Mouse (Mus musculus) hindbrain, embryonic 16.5 days (tissue): ENCODE measurements around the gene Esyt1. TPM values are rescaled to one million over a fixed set of nuclear protein-coding genes. Genes with fewer than 3 reads are reported as not detected.
"Not testable (repeated sequence)": the region's sequence is repeated elsewhere in the genome, so short reads cannot be mapped to it uniquely, and the experiment has no call there.

Experiments
- ATAC-seq: fragments of 200-750 bp; cut with Nextera tagmentation; 2 replicates; pipeline ENCODE4 v1.8.0; 2017; ENCODE audit warnings: moderate TSS enrichment, moderate library complexity
- H3K27ac ChIP-seq: fragments of 300-500 bp; sonication (generic); 2 replicates; pipeline ENCODE4 v1.5.1; 2014; ENCODE audit warnings: low read depth, mild to moderate bottlenecking, control low read depth, low read length, moderate library complexity
- H3K27me3 ChIP-seq: fragments of 300-500 bp; sonication (generic); replicated peaks from 2 replicates; pipeline ENCODE4 v1.6.1; 2014; ENCODE audit warnings: low read length; ENCODE audit not compliant: control insufficient read depth, insufficient read depth
- H3K36me3 ChIP-seq: fragments of 300-500 bp; sonication (generic); 2 replicates; pipeline ENCODE4 v1.6.1; 2014; ENCODE audit warnings: mild to moderate bottlenecking, low read length, moderate library complexity, mixed read lengths; ENCODE audit not compliant: control insufficient read depth, insufficient read depth
- H3K4me1 ChIP-seq: fragments of 300-500 bp; sonication (generic); 2 replicates; pipeline ENCODE4 v1.6.1; 2014; ENCODE audit warnings: low read depth, low read length; ENCODE audit not compliant: control insufficient read depth, insufficient read depth
- H3K4me2 ChIP-seq: fragments of 300-500 bp; sonication (generic); 2 replicates; pipeline ENCODE4 v1.6.1; 2014; ENCODE audit warnings: mild to moderate bottlenecking, low read length, control low read depth, moderate library complexity
- H3K4me3 ChIP-seq: fragments of 300-500 bp; sonication (generic); 2 replicates; pipeline ENCODE4 v1.5.1; 2014; ENCODE audit warnings: mild to moderate bottlenecking, low read length, control low read depth, moderate library complexity
- H3K9ac ChIP-seq: fragments of 300-500 bp; sonication (generic); 2 replicates; pipeline ENCODE4 v1.6.1; 2014; ENCODE audit warnings: low read depth, mild to moderate bottlenecking, control low read depth, low read length, moderate library complexity
- H3K9me3 ChIP-seq: fragments of 300-500 bp; sonication (generic); 2 replicates; pipeline ENCODE4 v1.6.1; 2014; ENCODE audit warnings: mild to moderate bottlenecking, low read length, moderate library complexity; ENCODE audit not compliant: control insufficient read depth
- WGBS: fragments of 180-500 bp; shearing (Covaris S2); extraction: QIAGEN DNeasy Blood & Tissue Kit; methylation state at CpG from one replicate; pipeline ENCODE4 v1.1.7; 2014; 5-methylcytosine and 5-hydroxymethylcytosine counted together
- polyA plus RNA-seq: library from polyadenylated mRNA; unstranded; fragments of >200 nt; fragmentation: Nextera tagmentation; extraction: Ambion mirVana; gene quantifications from 2 replicates; pipeline ENCODE4 v1.2.1, GENCODE M21; 2015

Gene Esyt1
- polyA plus RNA-seq, 1 experiment from 2014 or later: 13.5 TPM

DNA sequence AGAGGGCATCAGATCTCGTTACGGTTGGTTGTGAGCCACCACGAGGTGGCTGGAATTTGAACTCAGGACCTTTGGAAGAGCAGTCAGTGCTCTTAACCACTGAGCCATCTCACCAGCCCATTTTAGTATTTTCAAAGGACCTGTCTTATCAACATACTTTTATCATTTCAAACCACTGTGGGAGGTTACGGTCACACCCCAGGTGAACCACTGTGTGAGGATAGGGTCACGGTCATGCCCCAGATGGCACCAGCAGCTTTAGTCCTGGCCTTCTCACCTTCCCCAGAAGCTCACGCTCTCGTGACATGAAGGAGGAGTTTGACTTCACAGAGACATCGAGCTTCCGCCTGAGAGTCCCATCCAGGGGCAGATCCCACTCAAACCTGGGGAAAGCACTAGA, 14.5 kb downstream of the Esyt1 start:
- WGBS: 91% methylated on average over 9 of the region's 9 CpGs
- ATAC-seq: no peak
- Histone ChIP-seq H3K9ac (no peak overlapping the region), H3K4me3 (no peak overlapping the region), H3K4me1 (no peaks in the 10 kb centered on the region), H3K9me3 (no peaks in the 10 kb centered on the region), H3K4me2 (no peak overlapping the region), H3K36me3 (peaks cover 9% of the 10 kb centered on the region; the same call in 1 of the 2 replicates), H3K27ac (no peak overlapping the region), H3K27me3 (no peaks in the 10 kb centered on the region; the same call in 1 of the 2 replicates)

DNA sequence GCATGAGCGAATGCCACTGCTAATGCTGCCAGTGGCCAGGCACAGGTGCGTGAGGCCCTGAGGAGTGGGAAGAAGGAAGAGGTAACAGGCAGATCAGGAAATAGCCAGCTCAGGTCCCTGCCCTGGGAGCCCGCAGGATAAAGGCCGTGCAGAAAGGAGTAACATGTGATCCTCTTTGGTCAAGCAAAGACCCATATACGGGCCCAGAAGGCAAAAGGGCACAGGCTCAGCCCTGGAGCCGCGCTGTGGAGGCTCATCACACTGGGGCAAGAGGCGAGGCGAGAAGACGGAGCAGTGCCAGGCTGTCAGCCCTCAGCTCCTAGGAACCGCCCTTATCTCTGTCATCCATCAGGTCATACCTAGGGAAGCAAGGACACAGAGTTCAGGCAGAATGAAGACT, 15.4 kb downstream of the Esyt1 start:
- Histone ChIP-seq H3K4me3 (no peak overlapping the region), H3K9ac (no peak overlapping the region), H3K4me2 (no peak overlapping the region), H3K36me3 (peaks cover 9% of the 10 kb centered on the region; the same call in 1 of the 2 replicates), H3K9me3 (no peaks in the 10 kb centered on the region), H3K4me1 (no peaks in the 10 kb centered on the region), H3K27ac (no peak overlapping the region), H3K27me3 (no peaks in the 10 kb centered on the region)
- no peak for ATAC-seq
- WGBS: 90% methylated on average over 11 of the region's 11 CpGs

DNA sequence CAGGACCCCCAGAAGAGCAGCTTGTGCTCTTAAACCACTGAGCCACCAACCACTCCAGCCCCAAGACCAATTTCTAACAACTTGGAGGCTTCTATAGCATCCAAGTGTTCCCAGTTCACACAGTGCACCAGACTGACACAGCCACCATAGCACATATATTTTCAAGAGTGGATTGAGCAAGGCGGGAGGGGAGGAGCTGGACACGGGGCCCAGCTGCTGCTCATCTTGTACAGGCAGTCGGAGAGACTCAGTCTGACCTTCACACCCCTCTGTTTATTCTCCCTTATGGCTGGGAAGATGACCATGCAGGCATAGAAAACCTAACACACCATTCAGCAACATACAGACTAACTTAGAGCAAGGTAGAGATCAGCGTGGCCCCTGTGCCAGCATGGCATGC, 15.8 kb downstream of the Esyt1 start:
- peaks cover 9% of the 10 kb centered on the region; the same call in 1 of the 2 replicates for H3K36me3 ChIP-seq
- H3K4me1 ChIP-seq: no peaks in the 10 kb centered on the region
- H3K27me3 ChIP-seq: no peaks in the 10 kb centered on the region
- ATAC-seq: no peak
- H3K4me2 ChIP-seq: no peak overlapping the region
- WGBS: 84% methylated on average over 4 of the region's 4 CpGs
- no peak overlapping the region for H3K9ac ChIP-seq
- H3K27ac ChIP-seq: no peak overlapping the region
- H3K4me3 ChIP-seq: no peak overlapping the region
- H3K9me3 ChIP-seq: no peaks in the 10 kb centered on the region

DNA sequence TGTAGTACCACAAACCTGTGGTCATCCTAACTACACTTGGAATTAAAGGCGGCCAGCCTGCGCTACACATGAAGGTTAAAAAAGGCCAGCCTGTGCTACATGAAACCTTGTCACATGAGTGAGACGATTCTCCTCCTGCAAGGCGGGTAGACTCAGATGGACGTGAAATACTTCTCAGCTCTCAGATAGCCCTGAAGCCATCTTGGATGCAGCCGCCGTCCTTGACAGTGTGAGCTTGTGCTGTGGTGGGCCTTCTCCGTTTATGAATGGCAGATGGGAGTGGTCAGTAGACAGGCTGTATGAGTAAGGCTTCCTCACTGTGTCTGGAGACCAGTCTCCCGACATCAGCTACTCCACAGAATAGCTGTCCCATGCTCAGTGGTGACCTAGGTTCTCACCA, 16.5 kb downstream of the Esyt1 start:
- Histone ChIP-seq H3K36me3 (peaks cover 9% of the 10 kb centered on the region; the same call in 1 of the 2 replicates), H3K27ac (no peak overlapping the region), H3K9ac (no peak overlapping the region), H3K27me3 (no peaks in the 10 kb centered on the region), H3K4me3 (no peak overlapping the region), H3K9me3 (no peaks in the 10 kb centered on the region), H3K4me2 (no peak overlapping the region), H3K4me1 (no peaks in the 10 kb centered on the region)
- ATAC-seq: no peak
- WGBS: 86% methylated on average over 9 of the region's 9 CpGs

DNA sequence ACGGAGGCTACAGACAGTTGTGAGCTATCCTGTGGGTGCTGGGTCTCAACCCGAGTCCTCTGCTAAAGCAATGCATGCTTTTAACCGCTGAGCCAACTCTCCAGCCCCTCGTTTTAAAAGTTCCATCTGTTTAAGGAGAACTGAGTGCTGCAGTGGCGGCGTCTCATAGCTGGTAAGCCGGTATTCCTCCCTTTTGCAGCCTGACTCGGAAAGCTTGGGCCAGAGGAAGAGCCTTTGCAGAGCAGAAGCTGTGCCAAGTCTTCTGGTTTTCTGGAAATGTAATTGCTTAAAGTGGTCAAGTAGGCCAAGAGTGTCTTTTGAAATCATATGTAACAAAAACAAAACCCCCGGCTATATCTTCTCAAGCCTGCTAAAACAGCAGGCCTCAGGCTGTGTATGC, 17.4 kb downstream of the Esyt1 start:
- Histone ChIP-seq H3K27me3 (no peaks in the 10 kb centered on the region), H3K27ac (no peak overlapping the region), H3K9me3 (no peaks in the 10 kb centered on the region), H3K4me2 (no peak overlapping the region), H3K9ac (no peak overlapping the region), H3K36me3 (peaks cover 9% of the 10 kb centered on the region; the same call in 1 of the 2 replicates), H3K4me3 (no peak overlapping the region), H3K4me1 (no peaks in the 10 kb centered on the region)
- no peak for ATAC-seq
- 82% methylated on average over 9 of the region's 9 CpGs for WGBS

DNA sequence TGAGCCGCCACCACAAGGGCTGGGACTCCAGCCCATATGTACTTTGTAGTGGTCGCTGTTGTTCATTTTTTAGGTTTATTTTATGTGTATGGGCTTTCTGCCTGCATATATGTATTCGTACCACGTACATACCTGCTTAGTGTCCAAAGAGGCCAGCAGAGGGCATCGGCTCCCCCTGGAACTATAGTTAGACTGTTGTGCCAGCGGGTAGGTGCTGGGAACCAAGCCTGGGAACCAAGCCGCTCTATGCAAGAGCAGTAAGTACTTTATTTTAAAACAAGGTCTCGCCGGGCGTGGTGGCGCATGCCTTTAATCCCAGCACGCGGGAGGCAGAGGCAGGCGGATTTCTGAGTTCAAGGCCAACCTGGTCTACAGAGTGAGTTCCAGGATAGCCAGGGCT, 19.7 kb downstream of the Esyt1 start:
- H3K4me3 ChIP-seq: no peak overlapping the region
- H3K36me3 ChIP-seq: peaks cover 6% of the 10 kb centered on the region; the same call in 1 of the 2 replicates
- no peak overlapping the region for H3K27ac ChIP-seq
- no peaks in the 10 kb centered on the region for H3K9me3 ChIP-seq
- H3K4me1 ChIP-seq: no peaks in the 10 kb centered on the region
- no peak overlapping the region for H3K4me2 ChIP-seq
- no peaks in the 10 kb centered on the region for H3K27me3 ChIP-seq
- 95% methylated on average over 14 of the region's 14 CpGs for WGBS
- H3K9ac ChIP-seq: no peak overlapping the region
- ATAC-seq: no peak

DNA sequence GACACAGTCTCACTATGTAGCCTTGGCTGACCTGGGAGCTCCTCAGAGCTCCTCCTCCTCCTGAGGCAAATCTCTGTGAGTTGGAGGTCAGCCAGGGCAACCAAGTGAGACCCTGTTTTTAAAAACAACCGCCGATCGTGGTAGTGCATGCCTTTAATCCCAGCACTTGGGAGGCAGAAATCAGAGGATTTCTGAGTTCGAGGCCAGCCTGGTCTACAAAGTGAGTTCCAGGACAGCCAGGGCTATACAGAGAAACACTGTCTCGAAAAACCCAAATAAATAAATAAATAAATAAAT, 20.4 kb downstream of the Esyt1 start:
- not testable (repeated sequence) for H3K4me2 ChIP-seq, H3K9me3 ChIP-seq, ATAC-seq, H3K4me3 ChIP-seq, H3K27me3 ChIP-seq, H3K27ac ChIP-seq, H3K9ac ChIP-seq, H3K36me3 ChIP-seq, H3K4me1 ChIP-seq
- WGBS: 90% methylated on average over 5 of the region's 5 CpGs

DNA sequence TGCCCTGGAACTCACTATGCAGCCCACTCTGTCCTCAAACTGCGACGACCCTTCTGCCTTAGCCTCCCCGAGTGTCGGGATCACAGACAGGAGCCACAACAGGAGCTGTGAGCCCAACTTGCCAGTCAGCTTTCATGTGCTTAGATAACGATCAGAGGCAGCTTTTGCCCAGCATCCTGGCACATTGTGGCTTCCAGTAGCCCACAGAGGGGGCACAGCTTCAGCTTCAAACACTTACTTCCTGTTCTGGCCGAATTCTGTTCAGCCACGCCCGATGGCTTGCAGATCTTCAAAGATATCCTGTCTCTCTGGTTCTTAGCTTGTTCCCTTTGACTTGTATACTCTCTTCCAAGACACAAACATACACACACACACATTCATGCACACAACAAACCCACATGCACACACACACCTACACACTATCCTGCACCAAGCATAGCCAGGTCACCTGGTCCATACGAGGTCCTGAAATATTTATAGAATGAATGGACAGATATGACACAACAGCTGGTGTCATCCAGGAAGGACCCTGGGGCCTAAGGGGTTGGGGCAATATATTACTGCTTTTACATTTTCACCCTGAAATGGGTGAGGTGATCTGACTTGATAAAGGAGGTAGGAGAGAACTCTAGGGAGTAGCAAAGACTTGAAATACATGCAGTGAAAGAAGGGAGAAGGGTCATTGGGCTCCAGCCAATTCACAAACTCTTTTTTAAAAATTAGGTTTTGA, 20.9 kb downstream of the Esyt1 start:
- no peak overlapping the region for H3K27ac ChIP-seq
- H3K4me2 ChIP-seq: no peak overlapping the region
- H3K36me3 ChIP-seq: 0 out of 2 replicates have a peak, but pooled peaks cover 3% of the 10 kb centered on the region
- no peak overlapping the region for H3K4me3 ChIP-seq
- H3K27me3 ChIP-seq: no peaks in the 10 kb centered on the region
- ATAC-seq: no peak
- no peak overlapping the region for H3K9ac ChIP-seq
- no peaks in the 10 kb centered on the region for H3K4me1 ChIP-seq
- WGBS: 85% methylated on average over 9 of the region's 9 CpGs
- no peaks in the 10 kb centered on the region for H3K9me3 ChIP-seq

DNA sequence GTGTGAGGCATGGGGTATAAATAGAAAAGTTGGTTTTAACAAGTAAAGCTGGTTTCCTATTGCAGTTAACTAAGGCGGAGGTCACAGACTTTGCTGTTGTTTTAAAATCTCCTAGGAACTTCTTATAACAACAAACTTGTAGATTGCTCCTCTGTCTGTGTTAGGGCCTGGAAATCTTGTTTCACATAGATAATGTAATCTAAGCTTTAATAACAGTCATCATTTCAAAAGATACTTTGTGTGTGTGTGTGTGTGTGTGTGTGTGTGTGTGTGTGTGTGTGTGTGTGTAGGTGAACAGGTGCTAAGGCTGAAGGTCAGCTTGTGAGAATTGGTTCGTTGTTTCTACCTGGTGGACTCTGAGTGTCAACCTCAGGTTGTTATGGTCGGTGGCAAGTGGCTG, 21.7 kb downstream of the Esyt1 start:
- WGBS: 84% methylated on average over 3 of the region's 3 CpGs

More for the DNA sequence above, 21.7 kb downstream of the Esyt1 start:
- Histone ChIP-seq H3K4me1 (peaks cover 4% of the 10 kb centered on the region), H3K9ac (no peak overlapping the region), H3K27ac (no peak overlapping the region), H3K4me2 (no peak overlapping the region), H3K4me3 (no peak overlapping the region), H3K9me3 (no peaks in the 10 kb centered on the region), H3K36me3 (no peaks in the 10 kb centered on the region), H3K27me3 (no peaks in the 10 kb centered on the region)
- ATAC-seq: no peak
